Mouse (Mus musculus): ENCODE data around the gene Rab3il1. TPM values are rescaled to one million over a fixed set of nuclear protein-coding genes. Genes with fewer than 3 reads are reported as not detected.

Rab3il1 gene
- total RNA-seq, 4 experiments from 2014 or later: 6.5 to 13.3 (median 9.5) TPM

DNA sequence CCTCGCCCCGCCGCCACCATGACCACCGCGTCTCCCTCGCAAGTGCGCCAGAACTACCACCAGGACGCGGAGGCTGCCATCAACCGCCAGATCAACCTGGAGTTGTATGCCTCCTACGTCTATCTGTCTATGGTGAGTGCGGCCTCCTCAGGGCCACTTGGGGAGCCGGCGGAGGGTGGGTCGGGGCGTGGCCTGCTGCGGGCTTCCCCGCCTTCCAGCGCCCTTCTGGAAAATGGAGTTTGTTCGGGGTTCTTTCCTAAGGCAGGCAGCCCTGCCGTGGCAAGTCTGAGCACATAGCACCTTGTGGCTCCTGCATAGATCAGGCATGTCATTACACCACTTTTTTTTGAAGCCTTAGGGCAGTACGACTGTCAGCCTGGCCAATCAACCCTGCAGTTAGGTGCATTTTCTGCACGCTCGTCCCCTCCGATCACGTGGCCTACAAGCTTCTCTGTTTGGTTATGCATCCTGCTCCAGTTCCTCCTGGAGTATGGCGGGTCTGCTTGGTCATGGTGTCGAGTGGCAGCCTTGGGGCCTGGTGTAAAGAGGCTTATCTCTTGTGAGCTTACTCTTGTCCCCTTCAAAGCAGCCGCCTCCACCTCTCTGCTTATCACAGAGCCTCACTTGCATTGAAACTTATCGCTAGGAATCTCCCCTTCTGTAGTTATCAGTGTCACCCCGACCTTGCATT lies 18.5 kb upstream of the Rab3il1 start:
- peak; percentile 65 for DNase-seq

DNA sequence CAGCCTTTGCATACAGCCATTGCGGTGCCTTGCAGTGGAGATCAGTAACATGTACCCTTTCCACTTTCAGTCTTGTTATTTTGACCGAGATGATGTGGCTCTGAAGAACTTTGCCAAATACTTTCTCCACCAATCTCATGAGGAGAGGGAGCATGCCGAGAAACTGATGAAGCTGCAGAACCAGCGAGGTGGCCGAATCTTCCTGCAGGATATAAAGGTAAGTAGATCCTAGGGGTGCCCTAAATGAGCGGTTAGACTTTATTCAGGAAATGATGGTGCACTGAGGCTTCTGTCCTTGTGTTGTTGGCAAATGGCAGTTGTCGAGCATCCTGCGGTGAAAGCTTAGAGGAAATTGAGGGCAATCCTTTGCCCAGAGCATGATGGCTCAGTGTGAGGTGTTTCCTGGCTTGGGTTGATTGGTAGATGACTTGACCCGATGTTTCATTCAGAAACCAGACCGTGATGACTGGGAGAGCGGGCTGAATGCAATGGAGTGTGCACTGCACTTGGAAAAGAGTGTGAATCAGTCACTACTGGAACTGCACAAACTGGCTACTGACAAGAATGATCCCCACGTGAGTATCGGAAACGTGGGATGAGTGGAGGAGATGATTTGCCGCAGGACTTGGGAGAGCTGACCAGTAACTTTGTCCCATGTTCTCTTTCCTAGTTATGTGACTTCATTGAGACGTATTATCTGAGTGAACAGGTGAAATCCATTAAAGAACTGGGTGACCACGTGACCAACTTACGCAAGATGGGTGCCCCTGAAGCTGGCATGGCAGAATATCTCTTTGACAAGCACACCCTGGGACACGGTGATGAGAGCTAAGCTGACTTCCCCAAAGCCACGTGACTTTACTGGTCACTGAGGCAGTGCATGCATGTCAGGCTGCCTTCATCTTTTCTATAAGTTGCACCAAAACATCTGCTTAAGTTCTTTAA lies 17.1 kb upstream of the Rab3il1 start:
- no peak for DNase-seq

DNA sequence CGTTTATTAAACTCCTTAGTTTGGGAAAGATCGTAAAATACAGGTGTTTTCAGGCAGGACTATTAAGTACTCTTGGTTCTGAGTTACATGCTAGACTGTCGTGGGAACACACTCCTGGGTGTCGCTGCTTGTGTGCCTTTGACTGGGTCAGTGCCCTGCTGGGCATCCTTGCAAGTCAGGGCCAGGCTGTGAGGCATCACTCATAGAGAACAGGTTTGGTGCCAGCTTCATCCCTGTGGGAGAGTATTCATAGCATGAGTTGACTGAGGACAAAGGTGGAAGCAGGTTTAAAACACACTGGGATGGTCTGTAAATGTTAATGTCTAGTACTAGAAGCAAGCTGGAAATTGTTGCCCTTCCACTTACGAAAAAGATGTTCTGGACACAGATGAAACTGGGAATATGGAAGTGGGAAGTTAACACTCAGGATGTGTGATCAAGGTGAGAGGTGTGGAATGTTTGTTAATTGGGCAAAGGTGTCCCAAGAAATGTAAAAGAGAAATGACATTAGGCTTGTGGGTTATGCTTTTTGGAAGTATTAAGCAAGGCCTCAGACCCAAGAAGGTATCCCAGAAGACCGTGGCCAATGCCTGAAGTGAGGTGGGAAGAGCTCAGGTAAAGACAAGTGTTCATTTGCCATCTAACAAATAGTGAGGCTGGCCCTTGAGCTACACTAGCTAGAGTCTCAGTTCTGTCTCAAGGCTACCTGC lies 16.1 kb upstream of the Rab3il1 start:
- no peak for DNase-seq

DNA sequence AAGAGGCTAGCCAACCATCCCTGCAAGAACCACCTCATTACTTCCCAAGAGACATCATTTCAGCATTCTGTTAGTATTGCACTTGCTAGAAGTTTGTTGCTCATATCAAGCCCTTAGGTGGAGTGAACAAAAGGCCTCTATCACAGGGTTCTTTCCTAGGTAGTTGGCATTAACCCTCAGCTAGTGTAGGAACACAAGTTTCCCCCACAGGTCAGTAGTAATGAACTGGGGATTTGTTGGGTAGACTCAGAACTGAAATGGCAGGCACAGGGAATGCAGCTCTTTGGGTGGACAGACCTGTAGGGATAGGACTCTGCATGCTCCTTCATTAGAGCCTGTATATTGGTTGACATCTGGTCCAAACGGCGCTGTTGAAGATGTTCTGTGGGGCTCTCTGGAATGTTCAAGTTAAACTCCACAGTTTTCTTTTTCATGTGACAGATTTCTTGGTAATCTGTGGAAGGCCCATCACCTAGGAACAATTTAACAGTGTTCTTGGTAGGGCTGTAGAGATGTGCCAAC lies 15.5 kb upstream of the Rab3il1 start:
- no peak for DNase-seq

DNA sequence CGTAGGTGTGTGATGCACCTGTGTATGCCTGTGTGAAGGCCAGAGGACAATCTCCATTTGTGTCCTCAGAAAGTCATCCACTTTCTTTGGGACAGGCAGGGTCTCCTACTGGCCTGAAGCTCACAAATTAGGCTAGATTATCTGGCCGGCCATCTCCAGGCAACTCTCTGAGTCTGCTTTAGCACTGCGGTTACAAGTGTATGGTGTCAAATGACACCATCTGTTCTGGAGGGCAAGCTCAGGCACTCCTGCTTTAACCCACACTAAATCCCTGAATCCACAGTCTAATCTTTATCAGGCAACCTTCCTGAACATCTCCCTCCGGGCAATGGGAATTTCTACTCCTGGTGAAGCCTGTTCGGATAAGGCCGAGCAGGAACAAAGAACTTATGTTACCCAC lies 14.3 kb upstream of the Rab3il1 start:
- DNase-seq: no peak

DNA sequence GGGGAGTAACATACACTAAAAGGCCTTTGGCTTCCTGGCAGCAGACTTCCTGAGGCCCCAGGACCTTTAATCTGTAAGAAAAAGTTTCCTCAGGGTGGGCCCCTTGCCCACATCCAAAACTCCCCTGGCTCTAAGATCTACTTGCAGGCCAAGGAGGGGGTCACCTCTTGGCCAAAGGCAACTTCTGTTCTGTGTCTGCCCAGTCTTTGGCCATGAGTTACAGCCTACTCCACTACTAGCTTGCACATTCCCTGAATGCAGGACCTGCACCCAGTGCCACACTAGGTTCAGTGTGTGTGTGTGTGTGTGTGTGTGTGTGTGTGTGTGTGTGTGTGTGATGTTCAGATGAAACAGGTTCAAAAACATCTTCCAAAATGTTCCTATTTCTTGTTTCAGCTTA lies 13.9 kb upstream of the Rab3il1 start:
- DNase-seq: no peak

DNA sequence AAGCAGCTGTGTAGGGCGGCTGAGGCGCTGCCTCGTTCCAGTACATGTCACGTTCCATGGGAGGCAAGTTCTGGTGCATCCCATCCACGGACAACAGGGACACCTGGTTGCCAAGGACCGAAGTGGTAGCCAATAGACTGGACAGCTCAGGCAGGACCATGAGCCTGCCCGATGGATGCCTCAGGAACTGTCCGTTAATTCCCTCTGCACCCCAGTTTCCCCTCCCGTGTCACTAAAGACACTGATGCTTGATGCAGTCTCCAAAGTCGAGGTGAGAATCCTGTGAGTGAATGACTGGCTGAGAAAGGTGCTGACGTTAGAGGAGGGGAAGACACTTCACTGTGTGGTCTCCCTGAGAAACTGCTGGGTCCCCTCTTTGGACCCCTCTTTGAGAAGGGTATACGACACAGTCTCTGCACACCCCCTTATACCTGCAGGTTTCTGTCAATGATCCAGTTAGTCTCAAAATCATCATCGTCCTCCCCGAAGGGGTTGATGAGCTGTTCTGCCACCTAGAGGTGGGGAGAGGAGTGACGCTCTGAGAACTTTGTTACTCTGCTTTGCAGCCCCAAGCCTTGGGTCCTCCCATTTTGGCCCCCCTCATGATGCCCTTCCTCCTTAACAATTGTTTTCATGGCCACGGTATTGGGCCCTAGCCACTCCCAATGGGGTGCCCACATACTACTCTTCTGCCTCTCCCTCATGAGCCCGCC lies 12.1 kb upstream of the Rab3il1 start:
- no peak for DNase-seq

DNA sequence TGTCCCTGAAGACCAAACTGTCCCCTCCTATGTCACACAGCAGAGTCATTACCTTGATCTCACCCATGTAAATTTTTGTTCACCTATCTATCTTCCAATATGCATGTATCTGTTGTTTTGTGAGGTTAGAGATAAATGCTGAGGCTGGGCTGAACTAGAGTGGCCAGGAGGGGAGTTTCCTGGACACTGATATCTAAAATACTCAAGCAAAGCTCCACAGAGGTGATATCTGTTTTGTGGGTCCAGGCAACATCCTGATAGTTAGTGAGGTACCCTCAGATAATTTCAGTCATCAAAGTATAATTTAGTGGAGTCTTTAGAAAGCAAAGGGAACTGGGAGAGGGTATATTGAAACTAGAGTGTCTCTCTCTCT lies 11.6 kb upstream of the Rab3il1 start:
- no peak for DNase-seq

DNA sequence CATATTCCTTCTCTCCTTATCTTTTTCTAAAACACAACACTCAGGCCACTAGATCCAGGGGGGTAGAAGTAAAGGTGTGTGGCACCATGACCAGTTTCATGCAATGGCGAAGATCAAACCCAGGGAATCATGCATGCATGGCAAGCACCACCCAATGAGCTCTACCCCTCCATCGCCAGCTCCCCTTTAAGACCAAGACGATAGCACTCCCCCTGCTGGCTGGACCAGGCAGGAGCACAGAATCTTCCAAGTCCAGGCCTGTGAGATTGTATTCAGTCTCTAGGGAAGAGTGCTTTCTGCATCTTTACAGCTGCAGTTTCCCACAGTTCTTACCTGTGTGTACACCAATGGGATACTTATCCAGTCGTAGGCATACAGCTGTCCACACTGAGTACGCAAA lies 10.2 kb upstream of the Rab3il1 start:
- peak; percentile 71 for DNase-seq

DNA sequence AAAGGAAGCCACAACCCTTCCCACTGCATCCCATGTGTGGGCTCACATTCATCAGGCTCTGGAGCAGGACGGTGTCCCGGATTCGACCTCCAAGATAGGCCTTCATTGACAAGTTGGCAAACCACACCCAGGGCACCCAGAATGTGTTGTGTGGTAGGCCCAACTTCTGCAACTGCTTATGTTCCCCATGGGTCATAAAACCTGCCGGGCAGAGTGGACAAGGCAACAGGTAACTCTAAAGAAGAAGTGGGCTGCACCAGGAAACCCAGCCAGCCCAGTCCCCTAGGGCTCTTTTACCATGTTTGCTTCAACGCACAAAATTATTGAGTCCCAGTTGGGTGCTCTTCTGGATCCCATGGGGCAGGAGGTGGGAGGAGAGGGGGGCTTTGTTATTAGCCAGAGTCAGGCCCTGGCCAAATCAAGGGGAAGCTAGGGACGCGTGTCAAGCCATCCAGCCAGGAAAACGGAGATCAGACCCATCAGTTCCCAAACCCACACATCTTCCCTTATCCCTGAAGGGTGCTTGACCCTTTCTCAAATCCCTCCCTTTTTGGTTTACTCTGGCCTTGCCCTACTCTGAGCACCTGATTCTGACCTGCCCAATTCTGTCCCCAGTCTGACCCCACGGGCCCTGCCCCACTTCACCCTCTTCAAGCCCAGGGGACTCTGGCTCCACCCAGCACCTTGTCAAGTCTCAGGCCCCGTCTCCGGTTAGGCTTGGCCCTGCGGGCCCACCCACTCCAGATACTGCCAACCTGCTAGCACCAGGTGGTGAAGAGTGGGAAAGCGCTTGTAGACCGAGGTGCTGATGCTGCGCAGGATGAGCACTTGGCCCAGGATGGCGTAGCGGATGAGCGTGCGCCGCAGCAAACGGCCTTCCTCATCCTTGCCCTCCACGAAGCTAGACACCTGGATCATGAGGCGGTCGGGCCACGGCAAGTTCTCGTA lies 9.2 kb upstream of the Rab3il1 start:
- DNase-seq: no peak

DNA sequence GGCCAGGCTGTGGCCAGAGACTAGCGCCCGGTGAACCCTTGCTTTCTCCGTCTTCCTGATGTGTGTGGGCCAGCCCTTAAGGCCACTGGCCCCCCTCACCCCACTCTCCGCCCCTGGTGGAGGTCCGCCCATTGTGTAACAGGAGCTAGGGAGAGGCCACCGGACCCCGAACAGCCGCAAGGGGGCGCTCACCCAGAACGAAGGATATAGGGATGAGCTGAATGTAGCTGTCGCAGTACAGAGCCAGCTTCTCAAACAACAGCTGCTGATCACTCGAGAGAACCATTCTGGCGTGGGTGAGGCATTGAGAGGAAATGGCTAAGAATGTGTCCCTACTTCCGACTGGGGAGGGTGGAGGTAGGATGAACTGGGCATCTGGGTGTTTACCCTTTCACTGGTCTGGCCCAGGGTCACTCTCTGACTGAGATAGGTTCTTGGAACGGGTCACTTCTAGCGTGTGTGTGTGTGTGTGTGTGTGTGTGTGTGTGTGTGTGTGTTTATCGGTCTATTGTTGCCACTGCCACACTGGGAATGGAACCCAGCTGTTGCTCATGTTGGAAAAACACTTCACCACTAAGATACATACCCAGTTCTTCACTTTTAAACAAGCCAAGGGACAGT lies 8.3 kb upstream of the Rab3il1 start:
- DNase-seq: peak; percentile 79

DNA sequence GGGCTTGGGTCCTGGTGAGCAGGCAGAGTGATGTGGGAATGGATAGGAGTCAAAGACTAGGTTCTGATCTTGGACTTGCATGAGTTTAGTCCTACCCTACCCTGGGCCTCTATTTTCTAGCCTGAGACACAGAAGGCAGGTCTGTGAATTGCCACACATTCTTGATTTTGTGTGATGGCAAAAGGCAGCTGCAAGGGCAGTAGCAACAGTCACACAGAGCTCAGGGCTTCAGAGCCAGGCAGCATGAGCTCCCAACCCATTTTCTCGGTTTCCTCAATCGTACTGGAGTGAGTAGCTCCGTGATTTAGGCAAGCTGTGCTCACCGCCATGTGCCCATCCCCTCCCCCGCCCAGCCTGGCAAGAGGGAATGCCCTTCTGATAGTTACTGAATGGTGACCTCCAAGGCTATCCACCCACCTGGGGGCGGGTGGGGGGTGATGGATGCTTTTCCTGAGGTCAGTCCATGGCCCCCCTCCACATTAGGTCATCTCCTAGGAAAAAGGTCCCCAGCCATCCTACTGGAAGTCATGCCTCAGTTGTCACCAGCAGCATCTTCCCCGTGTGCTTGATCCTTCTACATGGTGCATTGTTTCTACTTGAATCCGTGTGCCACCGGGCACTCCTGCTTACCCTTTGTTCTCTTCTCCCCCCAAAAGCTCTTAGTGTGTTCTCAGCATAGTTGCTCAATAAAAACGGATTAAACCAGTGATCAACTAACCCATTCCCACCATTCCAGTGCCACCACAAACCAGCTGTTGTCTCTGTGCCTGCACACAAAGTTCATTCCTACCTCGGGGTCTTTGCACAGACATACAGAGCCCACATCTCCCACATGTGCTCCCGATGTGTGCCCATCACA lies 4.0 kb upstream of the Rab3il1 start:
- DNase-seq: no peak

DNA sequence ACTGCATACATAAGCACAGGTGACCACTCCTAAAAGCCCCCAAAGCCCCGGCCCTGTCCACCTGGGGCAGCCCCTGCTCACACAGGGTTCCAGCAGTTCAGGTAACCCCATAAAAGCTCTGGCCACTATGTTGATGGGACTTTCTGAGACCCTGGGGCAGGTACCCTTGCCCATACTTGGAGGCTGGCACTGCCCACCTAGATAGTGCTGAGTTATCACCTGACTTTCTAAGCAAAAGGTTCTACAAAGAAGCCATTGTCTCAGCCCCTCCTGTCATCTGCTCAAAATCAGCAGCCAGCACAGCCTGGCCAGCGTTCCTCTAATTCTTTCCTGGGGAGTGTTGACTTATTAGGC lies 3.4 kb upstream of the Rab3il1 start:
- no peak for DNase-seq

DNA sequence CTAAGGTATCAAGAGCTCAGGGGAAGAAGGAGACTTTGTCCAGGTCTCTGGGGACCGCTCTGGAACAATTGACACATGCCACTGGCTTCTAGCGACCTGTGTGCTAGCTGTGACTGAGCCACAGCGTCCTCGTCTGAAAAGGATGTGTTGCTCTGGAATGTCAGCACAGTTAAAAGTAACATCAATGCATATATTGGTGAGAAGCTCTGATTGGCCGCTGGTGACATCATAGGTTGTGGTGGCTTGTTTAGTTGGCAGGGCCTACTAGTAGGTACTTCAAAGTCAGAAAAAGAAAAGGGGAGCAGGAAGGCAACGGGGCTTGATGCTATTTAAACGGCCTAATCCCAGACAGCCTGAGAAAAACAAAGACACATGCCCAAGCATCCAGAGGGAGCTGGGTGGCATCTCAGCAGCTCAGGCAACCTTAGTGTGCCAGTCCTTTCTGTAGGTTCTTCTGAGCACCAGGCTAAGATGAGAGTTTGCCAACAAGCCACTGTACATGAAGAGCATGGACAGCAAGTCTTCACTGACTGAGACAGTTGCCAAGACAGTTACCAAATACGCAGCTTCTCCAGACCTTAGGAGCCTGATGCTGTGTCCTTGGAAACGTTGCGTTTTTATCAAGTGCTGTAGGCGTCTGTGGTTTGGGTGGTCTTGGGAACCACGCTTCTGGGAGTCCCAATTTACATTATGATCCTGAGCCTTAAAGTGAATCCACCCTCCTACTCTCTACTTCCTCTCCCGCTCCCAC lies 2.6 kb upstream of the Rab3il1 start:
- no peak for DNase-seq

DNA sequence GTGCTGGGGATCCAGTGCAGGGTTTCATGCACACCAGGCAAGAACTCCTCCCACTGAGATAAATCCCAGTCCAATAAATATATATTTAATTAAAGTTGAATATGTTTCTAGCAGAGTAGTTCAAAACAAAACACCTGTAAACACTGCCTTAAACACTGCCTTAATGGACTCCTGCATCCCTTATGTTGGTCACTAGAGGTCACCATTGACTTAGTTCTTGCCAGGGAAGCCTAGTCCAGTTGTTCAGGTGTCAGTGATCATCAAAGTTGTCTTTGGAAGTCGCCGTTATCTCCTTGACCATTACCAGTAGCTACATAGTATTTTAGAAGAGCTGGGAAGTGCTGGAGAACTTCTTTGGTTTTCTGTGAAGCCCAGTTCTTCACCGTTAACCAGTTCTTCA lies 1.1 kb upstream of the Rab3il1 start:
- no peak for DNase-seq

DNA sequence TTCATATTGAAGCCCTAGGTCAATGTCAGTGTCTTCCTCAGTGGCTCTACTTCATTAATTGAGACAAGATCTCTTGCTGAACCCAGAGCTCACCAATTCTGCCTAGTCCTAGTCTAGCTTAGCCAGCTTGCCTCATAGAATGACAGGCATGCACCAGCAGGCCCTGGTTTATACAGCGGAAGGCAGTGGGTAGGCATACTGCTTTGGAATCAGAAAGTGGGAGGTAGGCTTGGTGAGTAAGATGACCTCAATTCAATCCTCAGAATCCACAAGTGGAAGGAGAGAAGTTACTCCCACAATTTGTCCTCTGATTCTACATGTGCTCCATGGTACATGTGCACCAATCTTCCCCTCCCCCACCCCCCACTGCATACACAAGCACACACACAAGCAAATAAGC lies 2.2 kb downstream of the Rab3il1 start:
- no peak for DNase-seq

DNA sequence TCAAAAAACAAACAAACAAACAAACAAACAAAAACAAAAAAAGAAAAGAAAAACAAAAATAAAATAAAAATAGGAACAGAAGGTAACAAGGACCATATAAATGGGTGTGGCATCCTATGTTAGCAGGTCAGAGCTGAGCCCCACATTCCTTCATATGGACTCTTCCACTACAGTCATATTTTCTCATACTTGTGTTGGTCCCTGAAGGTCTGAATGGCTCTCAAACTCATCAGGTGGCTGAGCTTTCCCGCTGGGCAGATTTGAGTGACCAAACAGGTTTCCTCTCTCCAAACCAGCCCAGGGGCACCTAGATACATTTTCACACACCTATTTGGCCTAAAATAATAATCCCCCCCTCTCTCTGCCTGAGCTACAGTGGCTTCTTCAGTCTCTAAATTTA lies 9.9 kb downstream of the Rab3il1 start:
- DNase-seq: no peak

DNA sequence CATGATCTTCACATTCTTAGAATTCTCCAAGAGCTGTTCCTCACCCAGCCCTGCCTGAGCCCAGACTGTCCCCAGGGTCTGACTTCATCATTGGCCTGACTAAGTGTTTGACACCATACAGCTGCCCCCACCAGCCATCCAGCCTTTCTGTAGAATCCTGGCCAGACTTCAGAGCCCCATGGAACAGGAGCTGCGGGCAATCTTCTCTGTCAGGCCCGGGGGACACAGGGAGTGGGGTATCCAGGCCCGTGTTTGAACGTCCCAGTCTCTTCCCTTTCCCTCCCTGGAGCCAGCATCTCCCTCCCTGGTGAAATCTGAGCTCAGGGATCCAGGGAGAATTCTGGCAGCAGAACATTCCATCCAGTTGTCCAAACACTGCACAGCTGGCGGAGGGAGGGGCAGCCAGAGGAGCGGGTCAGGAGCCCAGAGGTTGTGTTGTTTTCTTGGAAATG lies 11.4 kb downstream of the Rab3il1 start:
- DNase-seq: no peak

DNA sequence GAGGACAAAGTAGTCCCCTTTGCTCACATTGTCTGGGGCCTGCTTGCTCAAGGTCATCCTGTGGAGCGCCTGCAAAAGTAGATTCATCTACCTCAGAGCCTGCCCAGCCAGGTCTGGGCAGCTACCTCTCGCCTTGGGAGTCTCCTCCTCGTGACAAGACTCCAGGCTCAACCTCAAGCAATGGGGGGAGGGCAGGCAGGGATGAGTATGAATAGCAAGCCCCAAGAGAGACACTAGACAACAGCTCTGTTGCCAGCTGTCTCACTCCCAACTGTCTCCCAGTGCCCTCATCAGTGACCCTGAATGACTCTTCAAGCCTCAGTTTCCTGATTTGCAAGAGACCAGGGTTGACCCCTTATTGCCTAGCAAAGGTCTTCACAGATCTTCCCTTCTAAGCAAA lies 11.9 kb downstream of the Rab3il1 start:
- DNase-seq: no peak

Data from adrenal gland, adult 8-10 months (tissue).